Mouse (Mus musculus): ENCODE data around the gene Defb21.

The Defb21 gene

DNA sequence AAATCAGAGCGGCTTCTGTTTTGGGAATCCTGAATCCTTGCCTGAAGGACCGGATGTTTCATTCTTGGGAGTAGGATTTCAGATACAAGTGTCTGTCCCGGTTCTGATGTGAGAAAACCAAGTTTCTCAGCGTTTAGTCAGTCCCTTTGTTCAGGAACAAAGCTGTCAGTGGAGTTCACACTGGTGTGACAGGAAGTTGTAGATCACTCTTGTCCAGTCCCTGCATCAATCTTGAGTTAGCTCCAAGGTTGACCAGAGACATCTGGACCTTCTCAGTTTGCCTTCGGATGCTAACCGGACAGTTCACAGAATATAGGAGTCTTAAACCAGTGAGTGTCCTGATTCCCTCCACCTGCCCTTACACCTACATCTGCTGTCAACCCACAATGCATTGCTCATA lies 35.2 kb downstream of the Defb21 start:
- DNase-seq = no peak

DNA sequence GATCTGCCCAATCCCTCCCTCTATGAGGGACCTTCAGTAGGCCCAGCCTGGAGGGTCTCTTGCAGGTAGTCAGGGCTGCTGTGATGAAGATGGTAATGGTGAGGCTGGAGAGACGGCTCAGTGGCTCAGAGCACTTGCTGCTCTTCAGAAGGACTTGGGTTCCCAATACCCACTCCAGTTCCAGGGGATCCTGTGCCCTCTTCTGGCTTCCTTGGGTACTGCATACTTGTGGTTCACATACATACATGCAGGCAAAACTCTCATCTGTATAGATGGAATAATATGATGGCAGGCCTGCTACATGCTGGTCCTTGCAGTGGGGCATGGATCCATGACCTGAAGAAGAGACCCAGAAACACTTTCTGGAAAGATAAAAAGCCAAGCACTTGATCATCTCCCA lies 36.2 kb downstream of the Defb21 start:
- DNase-seq = no peak

DNA sequence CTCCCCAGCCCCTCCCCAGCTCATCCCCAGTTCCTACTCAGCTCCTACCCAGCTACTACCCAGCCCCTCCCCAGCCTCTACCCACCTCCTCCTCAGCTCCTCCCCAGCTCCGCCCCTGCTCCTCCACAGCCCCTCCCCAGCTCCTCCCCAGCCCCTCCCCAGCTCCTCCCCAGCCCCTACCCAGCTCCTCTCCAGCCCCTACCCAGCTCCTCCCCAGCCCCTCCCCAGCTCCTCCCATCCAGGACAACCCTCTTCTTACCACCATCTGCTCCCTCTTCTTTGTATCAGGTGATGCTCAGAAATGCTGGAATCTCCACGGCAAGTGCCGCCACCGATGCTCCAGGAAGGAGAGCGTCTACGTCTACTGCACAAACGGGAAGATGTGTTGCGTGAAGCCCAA lies 39.6 kb downstream of the Defb21 start:
- no peak for DNase-seq

DNA sequence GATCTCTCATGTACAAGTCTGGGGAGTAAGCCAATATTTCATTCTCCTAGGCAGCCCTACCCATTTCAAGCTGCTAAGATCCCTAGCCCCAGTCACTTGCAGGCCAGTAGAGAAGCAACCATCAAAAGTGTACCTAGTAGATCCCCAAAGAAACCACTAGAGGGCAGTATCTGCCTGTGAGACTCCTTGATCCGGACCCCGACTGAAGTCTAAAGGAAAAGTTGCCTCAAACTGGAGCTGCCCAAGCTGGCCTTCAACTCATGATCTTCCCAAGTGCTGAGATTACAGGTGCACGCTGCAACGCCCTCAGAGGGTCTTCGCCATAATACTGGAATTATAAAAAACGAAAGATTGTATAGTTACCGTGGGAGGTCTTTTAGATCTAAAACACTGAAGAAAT lies 43.0 kb downstream of the Defb21 start:
- DNase-seq = no peak

GRCm38 (mm10) chr2:152616470-152616869 lies 43.9 kb downstream of the Defb21 start:
- no peak for DNase-seq

GRCm38 (mm10) chr2:152617374-152617773 lies 44.8 kb downstream of the Defb21 start:
- no peak for DNase-seq

DNA sequence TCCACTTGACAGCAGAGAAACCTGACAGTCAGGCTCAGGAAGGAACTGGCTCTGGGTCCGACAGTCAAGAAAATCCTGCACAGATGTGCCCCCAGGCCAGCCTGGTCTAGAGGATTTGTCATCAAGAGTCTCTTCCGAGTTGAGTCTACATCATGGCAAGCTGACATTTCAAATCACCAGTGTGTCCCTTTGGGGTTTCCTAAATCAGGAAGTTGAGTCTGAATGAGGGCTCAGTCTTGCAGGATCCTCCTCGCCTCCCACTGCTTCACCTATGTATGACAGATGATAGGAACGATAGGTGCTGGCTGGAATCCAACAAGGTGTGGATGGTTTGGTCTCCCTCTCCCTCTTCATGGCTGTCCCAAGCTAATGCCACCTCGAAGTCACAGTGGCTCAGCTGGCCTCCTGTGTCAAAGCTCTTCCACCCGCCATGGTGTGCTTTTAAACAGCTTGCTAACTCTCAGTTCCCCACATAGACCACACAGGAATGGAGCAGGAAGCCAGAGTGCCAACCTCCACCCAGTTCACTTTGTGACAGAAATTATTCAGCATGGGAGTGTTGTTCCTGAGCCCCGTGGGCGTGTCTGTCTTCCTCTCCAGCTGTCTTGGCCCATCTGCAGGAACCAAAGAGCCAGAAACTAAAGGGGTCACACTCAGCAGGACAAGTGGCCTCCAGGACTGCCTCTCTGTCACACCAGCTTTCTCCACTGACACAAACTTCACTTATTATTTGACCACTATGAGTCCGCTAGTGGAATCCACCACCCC lies 48.0 kb downstream of the Defb21 start:
- peak; percentile 97 for DNase-seq

GRCm38 (mm10) chr2:152622151-152622550 lies 49.6 kb downstream of the Defb21 start:
- no peak for DNase-seq

DNA sequence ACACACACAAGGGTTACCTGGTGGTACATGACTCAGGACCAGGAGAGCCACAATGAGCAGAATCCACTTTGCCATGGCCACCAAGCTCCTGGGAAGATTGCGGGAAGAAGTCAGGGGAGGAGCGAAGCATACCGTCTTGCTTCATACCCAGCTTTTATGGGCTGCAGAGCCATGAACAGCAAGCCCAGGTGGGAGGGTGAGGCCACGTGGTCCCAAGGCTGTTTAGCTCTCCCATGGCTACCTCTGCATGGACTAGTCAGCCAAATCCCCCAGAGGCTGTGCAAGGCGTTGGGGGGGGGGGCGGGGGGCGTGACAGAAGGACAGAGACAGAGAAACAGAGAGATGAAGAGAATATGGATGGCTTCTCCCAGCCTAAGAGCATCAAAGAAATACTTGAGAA lies 50.4 kb downstream of the Defb21 start, which contains the start of gene Defb25:
Gene Defb25, minus strand, starts transcription at position 101 of the 400 bp plus-strand sequence.
- no peak for DNase-seq

Measured in heart, adult 11 months (tissue).